Mouse (Mus musculus) activated CD4-positive, CD25-positive, alpha-beta regulatory T cell, adult 4 months (primary cell): Measurements from ENCODE around the gene Prf1. TPM values are rescaled to one million over a fixed set of nuclear protein-coding genes. Genes with fewer than 3 reads are reported as not detected.

Experiments used
- ATAC-seq: one replicate; pipeline ENCODE4 v1.8.0; 2017
- polyA plus RNA-seq, 2 experiments: library from polyadenylated mRNA; unstranded; fragments of 100-300 nt; shearing (Covaris generic); gene quantifications; one replicate each; pipeline ENCODE4 v1.2.1; 2017

Prf1 gene
- 1 to 10 TPM; 5.1 to 6.7 TPM for polyA plus RNA-seq

GRCm38 (mm10) chr10:61297477-61297876 lies at the start of gene Prf1:
Gene Prf1, plus strand, starts transcription at chr10:61297833.
- ATAC-seq = peak; percentile 92

DNA sequence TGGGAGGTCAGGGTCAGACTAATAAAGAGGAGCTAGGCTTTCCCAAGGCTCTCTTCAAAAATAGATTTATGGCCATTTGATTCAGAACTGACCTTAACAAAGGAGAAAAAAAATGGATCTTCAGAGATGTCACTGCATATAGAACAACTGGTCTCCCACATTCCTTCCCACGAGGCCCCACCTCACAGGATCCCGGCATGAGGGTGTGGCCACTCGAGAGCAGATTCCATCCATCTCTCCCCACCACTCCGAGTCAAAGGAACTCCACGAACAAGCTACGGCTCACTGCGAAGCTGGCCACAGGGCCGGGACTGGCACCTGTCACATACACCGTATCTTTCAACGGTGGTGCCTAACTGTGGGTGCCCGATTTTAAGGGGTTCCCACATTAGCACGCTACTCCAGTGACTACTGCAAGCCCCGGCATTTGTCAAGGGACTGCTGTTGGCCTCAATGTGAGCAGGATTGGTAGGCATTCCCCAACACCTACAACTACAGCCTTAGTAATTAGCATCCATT lies 49.0 kb upstream of the Prf1 start:
- ATAC-seq = no peak

DNA sequence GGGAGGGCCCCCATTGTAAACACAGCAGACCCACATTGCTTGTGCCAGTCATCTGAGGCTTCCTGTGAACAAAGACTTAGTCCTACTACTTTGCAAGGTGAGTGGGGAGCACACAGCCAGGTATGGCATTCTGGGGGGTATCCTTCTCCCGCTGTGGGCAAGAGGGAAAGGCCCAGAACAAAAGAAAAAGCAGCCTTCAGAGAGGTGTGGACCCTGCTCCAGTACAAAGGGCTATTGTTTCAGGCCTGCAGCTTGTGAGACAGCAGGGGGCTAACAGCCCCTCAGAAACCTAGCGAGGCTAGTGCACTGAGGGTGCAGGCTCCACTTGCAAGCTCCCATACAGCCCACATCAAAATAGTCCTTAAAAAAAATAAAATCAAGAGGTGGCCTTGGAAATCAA lies 47.7 kb upstream of the Prf1 start:
- no peak for ATAC-seq

DNA sequence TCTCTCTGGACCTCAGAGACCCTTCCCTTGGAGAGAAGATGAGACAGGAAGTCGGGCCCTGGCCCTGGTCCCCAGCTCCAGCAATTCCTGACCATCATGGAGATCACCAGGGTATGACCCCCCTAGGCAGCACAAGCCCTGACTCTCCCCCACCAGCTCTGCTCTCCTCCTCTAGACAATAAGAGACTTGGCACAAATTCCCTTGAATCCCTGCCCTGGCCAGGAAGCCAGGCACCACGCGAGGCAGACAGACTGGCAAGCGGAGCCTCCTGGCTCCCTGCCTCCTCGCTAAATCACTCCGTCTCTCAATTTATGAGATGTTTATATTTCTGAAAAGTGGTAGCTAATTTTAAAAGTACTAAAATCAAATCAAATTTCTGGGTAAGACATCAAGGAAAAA lies 42.9 kb upstream of the Prf1 start:
- no peak for ATAC-seq

GRCm38 (mm10) chr10:61255190-61255589 lies 42.4 kb upstream of the Prf1 start:
- ATAC-seq = no peak

DNA sequence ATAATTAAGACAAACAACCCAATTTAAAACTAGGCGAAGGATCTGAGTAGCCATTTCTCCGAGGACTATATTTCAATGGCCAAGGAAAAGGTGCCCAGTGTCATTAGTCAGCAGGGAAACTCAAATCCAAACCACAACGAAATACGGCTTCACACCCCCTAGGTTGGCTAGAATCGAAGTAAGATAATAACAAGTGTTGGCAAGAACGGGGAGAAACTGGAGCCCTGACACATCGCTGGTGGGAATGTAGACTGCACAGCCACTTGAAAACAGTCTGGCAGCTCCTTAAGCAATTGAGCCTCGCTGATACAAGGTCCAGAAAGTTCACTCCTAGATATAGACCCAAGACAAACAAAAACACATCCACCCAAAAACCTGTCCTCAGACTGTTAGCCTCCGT lies 41.0 kb upstream of the Prf1 start:
- no peak for ATAC-seq

- ATAC-seq = no peak
Measured at GRCm38 (mm10) chr10:61258131-61258530, 39.5 kb upstream of the Prf1 start.

DNA sequence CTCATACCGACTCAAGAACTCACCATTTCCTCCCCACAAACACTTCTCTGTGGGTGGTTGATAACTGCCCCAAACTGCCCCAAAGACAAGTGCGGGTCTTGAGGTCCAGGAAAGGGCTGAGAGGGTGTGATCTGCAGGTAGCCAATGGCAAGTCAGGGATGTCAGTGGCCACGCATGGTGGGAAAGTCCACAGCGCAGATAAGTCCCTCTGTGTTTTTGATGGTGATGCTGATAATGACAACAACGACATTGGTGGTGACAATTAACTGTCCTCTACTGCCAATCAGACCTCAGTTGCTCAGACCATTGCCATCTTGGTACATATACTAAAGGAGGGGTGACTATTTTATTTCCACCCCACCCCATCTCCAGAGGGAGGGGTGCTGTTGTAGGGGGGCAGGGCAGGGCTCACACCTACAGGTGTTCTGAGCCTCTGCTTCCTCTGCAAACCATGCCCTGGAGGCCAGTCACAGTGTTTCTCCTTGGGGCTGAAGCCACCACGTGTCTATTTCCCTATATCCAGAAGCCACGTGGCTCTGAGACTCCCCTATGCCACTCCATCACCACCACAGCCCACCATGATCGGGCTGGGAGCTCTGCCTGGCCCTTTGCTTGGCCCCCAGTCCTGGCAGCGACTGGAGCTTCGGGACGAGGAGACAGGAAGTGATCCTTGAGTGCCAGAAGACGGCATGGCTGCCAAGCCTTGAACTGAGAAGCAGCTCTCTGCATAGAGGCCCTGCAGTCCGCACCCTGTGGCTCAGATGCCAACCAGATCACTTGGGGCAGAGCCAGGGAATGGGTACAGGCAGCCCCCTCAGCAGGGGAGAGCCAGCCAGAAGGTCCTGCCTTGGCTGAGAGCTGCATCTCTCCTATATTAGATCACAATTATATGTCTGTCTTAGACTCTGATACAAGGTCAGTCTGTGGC lies 36.1 kb upstream of the Prf1 start:
- ATAC-seq = no peak

DNA sequence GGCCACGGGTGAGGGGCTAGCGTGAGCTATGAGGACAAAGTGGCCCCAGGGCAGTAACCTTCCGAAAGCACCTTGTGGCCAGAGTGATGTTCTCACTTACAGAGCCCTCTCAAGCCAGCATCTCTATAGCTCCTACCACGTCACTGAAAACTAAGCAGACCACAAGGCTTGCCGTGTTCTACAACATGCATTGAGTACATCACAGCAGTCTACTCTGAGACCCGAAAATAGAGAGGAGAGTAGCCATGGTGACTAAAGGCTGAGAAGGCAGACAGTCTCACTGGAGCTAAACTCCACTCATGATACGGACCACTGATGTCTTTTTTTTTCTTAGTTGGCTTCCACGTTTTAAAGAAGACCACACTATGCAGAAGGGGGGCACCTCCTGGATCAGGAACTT lies 34.0 kb upstream of the Prf1 start:
- no peak for ATAC-seq

DNA sequence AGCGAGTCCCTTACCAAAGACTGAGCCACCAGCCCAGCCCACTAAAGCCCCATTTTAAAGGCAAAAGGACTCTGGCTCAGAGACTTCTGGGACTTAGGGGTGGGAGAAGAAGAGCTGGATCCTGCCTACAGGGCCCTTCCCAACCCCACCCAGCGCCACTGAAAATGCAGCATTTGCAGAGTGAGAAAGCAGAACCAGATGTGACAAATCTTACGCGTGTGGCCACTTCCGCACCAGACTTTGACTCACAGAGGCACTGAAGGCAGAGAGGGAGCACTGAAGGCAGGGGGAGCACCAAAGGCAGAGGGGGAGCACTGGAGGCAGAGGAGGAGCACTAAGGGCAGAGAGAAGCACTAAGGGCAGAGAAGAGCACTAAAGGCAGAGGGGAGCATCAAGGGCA lies 30.3 kb upstream of the Prf1 start:
- no peak for ATAC-seq

DNA sequence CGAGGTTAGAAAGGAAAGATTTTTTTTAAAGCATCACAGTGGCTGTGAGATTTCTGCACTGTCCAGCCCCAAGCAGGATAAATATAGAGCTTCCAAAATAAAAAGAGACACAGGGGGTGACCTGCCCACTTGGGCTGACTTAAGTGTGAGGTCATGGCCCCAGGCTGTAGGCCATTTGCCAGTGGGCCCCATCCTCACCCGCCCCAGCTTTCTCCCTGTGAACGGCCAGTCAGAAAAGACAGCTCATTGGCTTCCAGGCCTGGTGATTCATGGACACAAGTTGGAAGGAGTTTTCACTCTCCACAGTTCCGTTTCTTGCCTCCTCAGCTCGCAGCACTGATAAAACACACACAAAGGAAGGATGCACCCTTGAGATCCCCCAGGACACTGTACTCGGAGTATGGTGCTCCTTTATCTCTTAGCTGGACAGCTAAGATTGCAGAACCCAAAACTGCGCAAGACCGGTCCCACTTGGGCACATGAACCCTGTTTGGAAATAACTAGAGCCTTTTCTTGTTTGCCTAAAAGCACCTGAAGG lies 25.5 kb upstream of the Prf1 start:
- ATAC-seq = no peak

- no peak for ATAC-seq
Measured at GRCm38 (mm10) chr10:61272631-61273030, 25.0 kb upstream of the Prf1 start.

- ATAC-seq = no peak
Measured at GRCm38 (mm10) chr10:61273081-61273843, 24.4 kb upstream of the Prf1 start, which contains the start of gene Adamts14. Gene Adamts14, minus strand, starts transcription at chr10:61273438.

GRCm38 (mm10) chr10:61273844-61274215 lies 23.8 kb upstream of the Prf1 start:
- ATAC-seq = no peak

GRCm38 (mm10) chr10:61274532-61274931 lies 23.1 kb upstream of the Prf1 start:
- no peak for ATAC-seq

GRCm38 (mm10) chr10:61275669-61276110 lies 21.9 kb upstream of the Prf1 start:
- ATAC-seq = peak; percentile 59

DNA sequence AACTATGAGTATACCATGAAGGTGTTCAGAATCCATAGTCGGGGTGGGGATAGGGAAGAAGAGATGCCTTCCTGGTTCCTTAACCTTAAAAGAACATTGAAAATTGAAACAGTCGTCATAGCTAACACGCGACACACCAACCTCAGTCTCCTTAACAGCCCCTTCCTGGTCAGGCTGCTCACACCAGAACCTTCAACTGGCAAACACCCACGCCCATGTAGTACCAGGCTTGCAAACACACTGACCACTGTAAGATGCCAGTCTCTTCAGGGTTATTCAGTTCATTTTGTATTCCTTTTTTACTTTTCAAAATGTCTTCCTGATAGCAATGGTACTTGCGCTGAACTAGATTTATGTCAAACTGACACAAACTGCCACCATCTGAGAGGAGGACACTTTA lies 20.6 kb upstream of the Prf1 start:
- no peak for ATAC-seq

- ATAC-seq = no peak
Measured at GRCm38 (mm10) chr10:61277918-61278674, 19.5 kb upstream of the Prf1 start.

DNA sequence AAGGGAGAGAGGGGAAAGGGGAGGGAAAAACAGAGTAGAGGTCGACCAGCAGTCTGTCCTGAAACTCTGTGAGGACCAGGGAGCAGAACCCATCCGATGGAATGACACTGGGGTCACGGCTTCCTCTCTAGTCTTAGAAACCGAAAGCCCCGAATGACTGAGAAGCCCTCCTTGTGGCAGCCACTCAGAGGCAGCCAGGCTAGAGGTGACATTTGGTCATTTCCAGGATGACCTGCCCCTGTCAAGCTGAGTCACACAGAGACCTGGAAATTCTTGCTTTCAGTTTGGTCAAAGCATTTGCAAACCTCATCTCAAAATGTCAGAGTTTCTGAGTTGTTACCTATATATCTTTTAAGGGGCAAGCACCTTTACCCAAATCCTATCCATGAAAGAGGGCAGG lies 16.5 kb upstream of the Prf1 start:
- no peak for ATAC-seq

- ATAC-seq = no peak
Measured at GRCm38 (mm10) chr10:61284309-61284708, 13.3 kb upstream of the Prf1 start.

DNA sequence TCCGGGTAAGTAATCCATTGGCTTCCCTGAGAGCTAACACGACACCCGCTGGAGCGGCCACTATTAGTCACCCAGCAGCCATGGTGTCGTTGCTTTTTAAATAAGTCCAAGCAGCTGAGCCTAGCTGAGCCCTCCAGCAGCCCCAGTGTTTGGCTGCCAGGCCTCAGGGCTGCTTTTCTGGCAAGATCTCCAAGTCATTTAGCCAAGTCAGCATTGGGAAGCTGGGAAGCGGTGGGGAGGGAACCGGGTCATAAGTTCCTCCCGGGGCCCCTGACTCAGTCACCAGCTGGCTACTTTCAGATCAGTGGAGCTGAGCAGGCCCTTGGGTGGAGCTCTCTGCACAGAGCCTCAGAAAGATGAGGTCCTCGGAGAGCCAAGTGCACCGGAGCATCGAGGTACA lies 12.4 kb upstream of the Prf1 start:
- ATAC-seq = no peak

DNA sequence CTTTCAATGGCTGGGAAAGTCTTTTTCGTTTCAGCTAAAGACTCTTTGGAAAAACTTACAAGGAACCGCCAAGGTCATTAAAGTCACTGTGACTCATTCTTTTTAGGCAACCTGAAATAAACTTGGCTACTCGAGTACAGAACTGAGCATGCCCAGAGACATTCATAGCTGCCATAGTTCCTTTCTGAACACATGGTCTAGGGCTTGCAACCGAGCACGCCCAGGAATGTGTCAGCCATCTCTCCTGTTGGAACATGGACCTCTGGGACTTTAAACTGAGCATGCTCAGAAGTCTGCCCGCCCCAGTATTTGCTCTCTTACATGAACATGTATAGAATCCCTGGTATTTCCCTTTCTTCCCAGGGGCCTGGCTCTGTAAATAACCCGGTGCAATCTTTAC lies 11.4 kb upstream of the Prf1 start:
- ATAC-seq = no peak
